Mouse (Mus musculus) macrophage (primary cell): Measurements from ENCODE around the gene Hsd17b14. TPM values are rescaled to one million over a fixed set of nuclear protein-coding genes. Genes with fewer than 3 reads are reported as not detected.
A peak's percentile ranks its signal among the peaks of the same experiment; 100 is the strongest.

Experiments
- H3K27ac ChIP-seq: fragments of 350-480 bp; formaldehyde crosslinking; 2 replicates; pipeline ENCODE4 v1.9.0; 2021
- H3K36me3 ChIP-seq: fragments of 350-480 bp; formaldehyde crosslinking; 2 replicates; pipeline ENCODE4 v1.9.0; 2021; ENCODE audit errors: inconsistent target
- H3K4me3 ChIP-seq: fragments of 350-480 bp; formaldehyde crosslinking; 2 replicates; pipeline ENCODE4 v1.9.0; 2021; ENCODE audit errors: inconsistent target
- H3K79me2 ChIP-seq: fragments of 350-480 bp; formaldehyde crosslinking; 2 replicates; pipeline ENCODE4 v1.9.0; 2021; ENCODE audit errors: inconsistent target
- WGBS: methylation state at CpG from one replicate; pipeline ENCODE4 v1.1.7; 2026; ENCODE audit warnings: inconsistent platforms; ENCODE audit not compliant: missing documents; 5-methylcytosine and 5-hydroxymethylcytosine counted together
- polyA plus RNA-seq: library from polyadenylated mRNA; stranded (reverse); fragments of 250-400 nt; gene quantifications from 3 replicates; pipeline ENCODE4 v1.2.4, GENCODE M21; 2018; ENCODE audit warnings: inconsistent platforms

The Hsd17b14 gene
- polyA plus RNA-seq, 1 experiment from 2014 or later = 5.8 TPM

GRCm38 (mm10) chr7:45591880-45592279 lies 37.2 kb downstream of the Hsd17b14 start:
- peak overlapping the region; percentile 12; the same call in 1 of the 2 replicates for H3K27ac ChIP-seq
- H3K79me2 ChIP-seq = no peaks in the 10 kb centered on the region
- peaks cover 13% of the 10 kb centered on the region; the same call in 1 of the 2 replicates for H3K36me3 ChIP-seq
- H3K4me3 ChIP-seq = no peak overlapping the region
- 29% methylated on average over 7 of the region's 7 CpGs for WGBS

- no peak overlapping the region for H3K4me3 ChIP-seq
- H3K36me3 ChIP-seq = peaks cover under 1% of the 10 kb centered on the region; the same call in 1 of the 2 replicates
- WGBS = 31% methylated on average over 10 of the region's 10 CpGs
- no peak overlapping the region for H3K27ac ChIP-seq
- no peaks in the 10 kb centered on the region for H3K79me2 ChIP-seq
These were observed 38.6 kb downstream of the Hsd17b14 start for GRCm38 (mm10) chr7:45593118-45593815.

- Histone ChIP-seq H3K4me3 (no peak overlapping the region), H3K27ac (no peak overlapping the region), H3K79me2 (no peaks in the 10 kb centered on the region), H3K36me3 (no peaks in the 10 kb centered on the region)
- WGBS = 94% methylated on average over 4 of the region's 4 CpGs
These were observed 40.5 kb downstream of the Hsd17b14 start for GRCm38 (mm10) chr7:45595176-45595575.

- H3K79me2 ChIP-seq = no peaks in the 10 kb centered on the region
- no peak overlapping the region for H3K27ac ChIP-seq
- 100% methylated on average over 1 of the region's 1 CpGs for whole genome bisulfite sequencing
- H3K4me3 ChIP-seq = no peak overlapping the region
- H3K36me3 ChIP-seq = no peaks in the 10 kb centered on the region
These were observed 41.4 kb downstream of the Hsd17b14 start for GRCm38 (mm10) chr7:45596107-45596506.

GRCm38 (mm10) chr7:45597013-45597412 lies 42.3 kb downstream of the Hsd17b14 start:
- no peak overlapping the region for H3K27ac ChIP-seq
- no peaks in the 10 kb centered on the region for H3K79me2 ChIP-seq
- no peaks in the 10 kb centered on the region for H3K36me3 ChIP-seq
- WGBS = 95% methylated on average over 5 of the region's 5 CpGs
- H3K4me3 ChIP-seq = no peak overlapping the region

GRCm38 (mm10) chr7:45597527-45597926 lies 42.8 kb downstream of the Hsd17b14 start:
- 89% methylated on average over 6 of the region's 6 CpGs for WGBS
- H3K27ac ChIP-seq = no peak overlapping the region

GRCm38 (mm10) chr7:45598960-45599879 lies 44.5 kb downstream of the Hsd17b14 start:
- H3K36me3 ChIP-seq = no peaks in the 10 kb centered on the region
- H3K4me3 ChIP-seq = no peak overlapping the region
- H3K79me2 ChIP-seq = no peaks in the 10 kb centered on the region
- H3K27ac ChIP-seq = no peak overlapping the region
- WGBS = 93% methylated on average over 18 of the region's 18 CpGs

More at GRCm38 (mm10) chr7:45597527-45597926, 42.8 kb downstream of the Hsd17b14 start:
- Histone ChIP-seq H3K36me3 (no peaks in the 10 kb centered on the region), H3K4me3 (no peak overlapping the region), H3K79me2 (no peaks in the 10 kb centered on the region)

- Histone ChIP-seq H3K79me2 (no peaks in the 10 kb centered on the region), H3K36me3 (no peaks in the 10 kb centered on the region), H3K27ac (no peak overlapping the region), H3K4me3 (no peak overlapping the region)
- 89% methylated on average over 9 of the region's 9 CpGs for WGBS
These were observed 51.1 kb downstream of the Hsd17b14 start for GRCm38 (mm10) chr7:45605704-45606289.

- WGBS = 100% methylated on average over 1 of the region's 1 CpGs
- Histone ChIP-seq H3K79me2 (no peaks in the 10 kb centered on the region), H3K27ac (no peak overlapping the region), H3K36me3 (no peaks in the 10 kb centered on the region), H3K4me3 (no peak overlapping the region)
These were observed 54.8 kb downstream of the Hsd17b14 start for GRCm38 (mm10) chr7:45609511-45609910.

GRCm38 (mm10) chr7:45616277-45616676 lies 61.6 kb downstream of the Hsd17b14 start:
- Histone ChIP-seq H3K36me3 (no peaks in the 10 kb centered on the region), H3K27ac (no peak overlapping the region), H3K79me2 (no peaks in the 10 kb centered on the region), H3K4me3 (no peak overlapping the region)
- WGBS = 62% methylated on average over 6 of the region's 6 CpGs

GRCm38 (mm10) chr7:45617042-45617695 lies 62.5 kb downstream of the Hsd17b14 start, which contains the start of gene Fut1:
TSS of gene Fut1 (plus strand) at chr7:45617289.
- WGBS = 30% methylated on average over 30 of the region's 31 CpGs
- H3K79me2 ChIP-seq = no peaks in the 10 kb centered on the region
- H3K36me3 ChIP-seq = no peaks in the 10 kb centered on the region
- H3K27ac ChIP-seq = no peak within 1 kb of the TSS
- H3K4me3 ChIP-seq = no peak within 1 kb of the TSS
